Mouse (Mus musculus) kidney, embryonic 14.5 days (tissue): ENCODE measurements at regions not wholly inside any gene's neighbourhood (a gene's known extent, or its start where the extent isn't known, plus 50 kb on each side); places are given as distances from the start of the nearest gene placed in this dataset.

Experiments used
- ATAC-seq: fragments of 200-750 bp; cut with Nextera tagmentation; 2 replicates; pipeline ENCODE4 v1.8.0; 2017; ENCODE audit warnings: moderate number of reproducible peaks, mild to moderate bottlenecking, moderate TSS enrichment, moderate library complexity; ENCODE audit not compliant: low FRiP score, low TSS enrichment
- H3K27ac ChIP-seq: fragments of 300-500 bp; sonication (generic); 2 replicates; pipeline ENCODE4 v1.5.1; 2014; ENCODE audit warnings: low read depth, mild to moderate bottlenecking, low read length, moderate library complexity, mixed read lengths
- H3K27me3 ChIP-seq: fragments of 300-500 bp; sonication (generic); 2 replicates; pipeline ENCODE4 v1.6.1; 2014; ENCODE audit warnings: mild to moderate bottlenecking, low read length; ENCODE audit not compliant: control insufficient read depth, insufficient read depth
- H3K36me3 ChIP-seq: fragments of 300-500 bp; sonication (generic); 2 replicates; pipeline ENCODE4 v1.6.1; 2014; ENCODE audit warnings: low read length, mixed read lengths; ENCODE audit not compliant: control insufficient read depth, insufficient read depth
- H3K4me1 ChIP-seq: fragments of 300-500 bp; sonication (generic); 2 replicates; pipeline ENCODE4 v1.6.1; 2014; ENCODE audit warnings: low read length, mixed read lengths; ENCODE audit not compliant: control insufficient read depth, insufficient read depth
- H3K4me2 ChIP-seq: fragments of 300-500 bp; sonication (generic); replicated peaks from 2 replicates; pipeline ENCODE4 v1.6.1; 2014; ENCODE audit warnings: low read depth, mild to moderate bottlenecking, low read length
- H3K4me3 ChIP-seq: fragments of 300-500 bp; sonication (generic); 2 replicates; pipeline ENCODE4 v1.5.1; 2014; ENCODE audit warnings: mild to moderate bottlenecking, low read length
- H3K9ac ChIP-seq: fragments of 300-500 bp; sonication (generic); 2 replicates; pipeline ENCODE4 v1.6.1; 2014; ENCODE audit warnings: low read depth, mild to moderate bottlenecking, low read length, moderate library complexity
- H3K9me3 ChIP-seq: fragments of 300-500 bp; sonication (generic); 2 replicates; pipeline ENCODE4 v1.6.1; 2016; ENCODE audit warnings: low read length; ENCODE audit not compliant: control insufficient read depth
- WGBS: fragments of 180-500 bp; shearing (Covaris S2); extraction: QIAGEN DNeasy Blood & Tissue Kit; methylation state at CpG from one replicate; pipeline ENCODE4 v1.1.7; 2014; 5-methylcytosine and 5-hydroxymethylcytosine counted together

DNA sequence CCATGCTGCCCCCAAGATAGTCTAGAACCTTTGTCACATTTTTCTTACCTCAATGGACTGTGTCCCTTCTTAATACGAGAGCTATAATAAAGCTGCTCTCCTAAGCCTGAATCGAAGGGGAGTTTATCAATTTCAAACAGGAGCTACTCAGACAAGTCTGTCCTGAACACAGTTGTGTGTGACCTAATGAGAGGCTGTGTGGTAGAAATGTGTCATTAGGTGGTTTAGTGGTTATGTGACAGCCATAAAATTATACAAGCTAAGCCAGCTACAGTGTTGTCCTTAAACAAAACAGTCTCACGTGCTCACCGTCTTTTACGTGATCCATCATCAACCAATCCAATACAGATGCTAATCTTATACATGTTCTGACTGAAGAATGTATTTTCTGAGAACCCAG lies 114.5 kb upstream of the Jun start:
- Histone ChIP-seq H3K4me1 (peaks cover 2% of the 10 kb centered on the region; the same call in 1 of the 2 replicates), H3K4me3 (no peak overlapping the region), H3K27me3 (no peaks in the 10 kb centered on the region), H3K9ac (no peak overlapping the region), H3K27ac (no peak overlapping the region), H3K36me3 (no peaks in the 10 kb centered on the region), H3K9me3 (no peaks in the 10 kb centered on the region), H3K4me2 (no peak overlapping the region)
- 73% methylated on average over 5 of the region's 5 CpGs for WGBS
- no peak for ATAC-seq

DNA sequence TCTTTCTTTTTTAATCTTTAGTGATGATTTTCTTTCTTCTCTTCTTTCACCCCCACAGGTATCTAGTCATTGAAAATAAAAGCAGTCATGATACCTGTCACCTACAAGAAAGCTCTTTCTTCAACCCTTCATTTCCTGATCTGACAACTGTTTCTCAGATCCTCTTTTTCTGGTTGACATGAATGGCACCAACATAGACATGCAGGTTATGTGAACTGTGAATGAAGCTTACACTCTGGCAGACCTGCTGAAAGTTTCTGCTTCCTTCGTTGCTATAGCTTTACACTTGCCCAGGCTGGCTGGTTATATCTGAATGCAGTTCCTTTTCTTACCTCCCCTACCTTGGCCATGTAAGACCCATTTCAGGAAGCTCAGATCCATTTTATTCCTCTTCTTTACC lies 115.2 kb upstream of the Jun start:
- no peak for ATAC-seq
- H3K9ac ChIP-seq, result no peak overlapping the region
- no peak overlapping the region for H3K4me3 ChIP-seq
- H3K36me3 ChIP-seq, result no peaks in the 10 kb centered on the region
- 87% methylated on average over 1 of the region's 1 CpGs for WGBS
- H3K27me3 ChIP-seq, result no peaks in the 10 kb centered on the region
- no peak overlapping the region for H3K27ac ChIP-seq
- H3K4me1 ChIP-seq, result peaks cover under 1% of the 10 kb centered on the region; the same call in 1 of the 2 replicates
- no peak overlapping the region for H3K4me2 ChIP-seq
- no peaks in the 10 kb centered on the region for H3K9me3 ChIP-seq

DNA sequence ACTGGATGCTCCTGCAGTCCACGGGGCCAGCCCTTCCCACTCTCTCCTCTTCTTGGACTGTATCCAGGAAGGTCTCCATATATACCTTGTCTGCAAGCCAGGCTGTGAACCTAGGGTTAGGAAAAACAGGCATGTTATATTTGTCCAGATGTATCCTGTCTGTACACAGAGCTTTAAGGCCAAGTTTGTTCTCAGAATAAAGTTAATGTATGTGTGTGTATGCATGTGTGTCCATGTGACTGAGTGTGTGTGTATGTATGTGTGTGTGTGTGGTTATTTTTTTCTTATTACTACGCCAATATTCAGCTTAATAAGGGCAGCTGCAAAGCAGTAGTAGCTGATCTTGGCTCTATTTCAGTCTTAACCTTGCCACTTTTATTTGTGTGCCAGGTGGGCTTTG lies 117.7 kb upstream of the Jun start:
- Histone ChIP-seq H3K27me3 (no peaks in the 10 kb centered on the region), H3K9me3 (no peaks in the 10 kb centered on the region), H3K4me2 (no peak overlapping the region), H3K4me1 (no peaks in the 10 kb centered on the region), H3K9ac (no peak overlapping the region), H3K4me3 (no peak overlapping the region), H3K36me3 (no peaks in the 10 kb centered on the region), H3K27ac (no peak overlapping the region)
- no peak for ATAC-seq
- 45% methylated on average over 2 of the region's 2 CpGs for WGBS

DNA sequence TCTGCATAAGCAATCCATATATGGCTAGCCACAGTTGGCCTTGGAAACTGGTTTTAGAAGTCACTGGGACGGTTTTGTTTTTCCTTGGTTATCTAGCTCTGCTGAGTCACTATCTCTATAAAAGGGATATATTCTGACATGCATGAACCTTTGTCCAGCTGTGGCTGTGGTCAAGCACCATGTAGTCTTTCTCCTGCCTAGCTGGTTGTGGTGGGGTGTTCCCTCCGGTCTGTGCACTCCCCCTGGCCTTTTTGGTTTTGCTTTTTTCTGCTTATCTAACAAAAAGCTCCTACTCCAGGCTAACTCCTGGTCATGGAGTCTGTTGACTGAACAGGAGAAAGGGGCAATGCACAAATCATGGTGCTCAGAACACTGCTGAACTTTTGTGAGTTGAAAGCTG lies 125.7 kb upstream of the Jun start:
- Histone ChIP-seq H3K36me3 (no peaks in the 10 kb centered on the region), H3K9me3 (no peaks in the 10 kb centered on the region), H3K27me3 (no peaks in the 10 kb centered on the region), H3K4me2 (no peak overlapping the region), H3K9ac (no peak overlapping the region), H3K27ac (no peak overlapping the region), H3K4me1 (peaks cover 4% of the 10 kb centered on the region; the same call in 1 of the 2 replicates), H3K4me3 (no peak overlapping the region)
- ATAC-seq, result no peak
- WGBS, result 72% methylated on average over 2 of the region's 2 CpGs

GRCm38 (mm10) chr4:95178467-95178866 lies 126.4 kb upstream of the Jun start:
- H3K9ac ChIP-seq, result no peak overlapping the region
- H3K27me3 ChIP-seq, result no peaks in the 10 kb centered on the region
- no peak overlapping the region for H3K4me2 ChIP-seq
- WGBS, result 46% methylated on average over 3 of the region's 3 CpGs
- no peaks in the 10 kb centered on the region for H3K9me3 ChIP-seq
- no peak overlapping the region for H3K27ac ChIP-seq
- peaks cover 4% of the 10 kb centered on the region; the same call in 1 of the 2 replicates for H3K4me1 ChIP-seq
- ATAC-seq, result no peak
- H3K4me3 ChIP-seq, result no peak overlapping the region
- H3K36me3 ChIP-seq, result no peaks in the 10 kb centered on the region

GRCm38 (mm10) chr4:95178900-95179299 lies 126.9 kb upstream of the Jun start:
- Histone ChIP-seq H3K9ac (no peak overlapping the region), H3K27ac (no peak overlapping the region), H3K4me3 (no peak overlapping the region), H3K4me1 (peaks cover 4% of the 10 kb centered on the region; the same call in 1 of the 2 replicates), H3K27me3 (no peaks in the 10 kb centered on the region), H3K36me3 (no peaks in the 10 kb centered on the region), H3K9me3 (no peaks in the 10 kb centered on the region), H3K4me2 (no peak overlapping the region)
- WGBS, result 74% methylated on average over 8 of the region's 8 CpGs
- ATAC-seq, result no peak

- H3K4me2 ChIP-seq, result no peak overlapping the region
- WGBS, result 97% methylated on average over 5 of the region's 5 CpGs
- H3K9me3 ChIP-seq, result no peaks in the 10 kb centered on the region
- peaks cover 4% of the 10 kb centered on the region; the same call in 1 of the 2 replicates for H3K4me1 ChIP-seq
- H3K9ac ChIP-seq, result no peak overlapping the region
- no peak overlapping the region for H3K27ac ChIP-seq
- H3K27me3 ChIP-seq, result no peaks in the 10 kb centered on the region
- no peak for ATAC-seq
- H3K4me3 ChIP-seq, result no peak overlapping the region
- no peaks in the 10 kb centered on the region for H3K36me3 ChIP-seq
Observed at GRCm38 (mm10) chr4:95180446-95180845, 128.4 kb upstream of the Jun start.

DNA sequence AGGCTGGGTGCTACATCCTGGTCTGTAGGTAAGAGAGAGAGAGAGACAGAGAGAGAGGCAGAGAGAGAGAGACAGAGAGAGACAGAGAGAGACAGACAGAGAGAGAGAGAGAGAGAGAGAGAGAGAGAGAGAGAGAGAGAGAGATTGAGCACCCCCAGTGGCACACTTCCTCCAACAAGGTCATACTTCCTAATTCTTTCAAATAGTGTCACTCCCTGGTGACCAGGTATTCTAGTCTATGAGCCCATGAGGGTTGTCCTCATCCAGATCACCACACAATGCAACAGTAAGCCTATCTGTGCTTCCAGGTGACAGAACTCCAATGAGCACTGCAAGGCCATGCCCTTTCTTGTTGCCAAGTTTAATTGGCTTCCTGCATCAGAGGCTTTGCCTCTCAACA lies 129.0 kb upstream of the Jun start:
- no peak overlapping the region for H3K4me2 ChIP-seq
- no peaks in the 10 kb centered on the region for H3K36me3 ChIP-seq
- no peak overlapping the region for H3K4me3 ChIP-seq
- no peak overlapping the region for H3K9ac ChIP-seq
- no peaks in the 10 kb centered on the region for H3K27me3 ChIP-seq
- H3K9me3 ChIP-seq, result no peaks in the 10 kb centered on the region
- no peak for ATAC-seq
- H3K4me1 ChIP-seq, result peaks cover 4% of the 10 kb centered on the region; the same call in 1 of the 2 replicates
- no peak overlapping the region for H3K27ac ChIP-seq

DNA sequence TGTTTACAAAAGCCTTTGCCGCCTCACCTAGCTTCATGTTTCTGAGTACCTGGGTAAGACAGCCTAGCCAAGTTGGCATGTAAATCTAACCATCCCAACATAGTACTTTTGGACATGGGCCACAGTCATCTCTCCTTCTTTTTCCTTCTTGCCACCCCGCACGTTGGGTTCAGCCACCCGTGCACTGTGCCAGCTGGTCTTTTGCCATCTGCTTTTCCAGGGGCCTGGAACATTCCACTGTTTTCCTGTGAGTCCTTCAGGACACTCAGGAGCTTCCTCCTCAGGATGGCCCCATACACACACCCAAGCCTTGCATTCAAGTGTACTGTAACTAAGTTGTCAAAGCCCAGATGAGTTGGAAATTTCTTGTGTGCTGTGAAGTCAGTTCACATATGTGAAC lies 132.2 kb upstream of the Jun start:
- ATAC-seq, result no peak
- no peak overlapping the region for H3K9ac ChIP-seq
- no peaks in the 10 kb centered on the region for H3K4me1 ChIP-seq
- H3K36me3 ChIP-seq, result no peaks in the 10 kb centered on the region
- WGBS, result 92% methylated on average over 4 of the region's 4 CpGs
- H3K4me2 ChIP-seq, result no peak overlapping the region
- no peak overlapping the region for H3K27ac ChIP-seq
- H3K9me3 ChIP-seq, result no peaks in the 10 kb centered on the region
- no peak overlapping the region for H3K4me3 ChIP-seq
- H3K27me3 ChIP-seq, result no peaks in the 10 kb centered on the region
